Mouse (Mus musculus): ENCODE measurements at regions not wholly inside any gene's neighbourhood (a gene's known extent, or its start where the extent isn't known, plus 50 kb on each side); places are given as distances from the start of the nearest gene placed in this dataset.
A peak's percentile ranks its signal among the peaks of the same experiment; 100 is the strongest.

DNA sequence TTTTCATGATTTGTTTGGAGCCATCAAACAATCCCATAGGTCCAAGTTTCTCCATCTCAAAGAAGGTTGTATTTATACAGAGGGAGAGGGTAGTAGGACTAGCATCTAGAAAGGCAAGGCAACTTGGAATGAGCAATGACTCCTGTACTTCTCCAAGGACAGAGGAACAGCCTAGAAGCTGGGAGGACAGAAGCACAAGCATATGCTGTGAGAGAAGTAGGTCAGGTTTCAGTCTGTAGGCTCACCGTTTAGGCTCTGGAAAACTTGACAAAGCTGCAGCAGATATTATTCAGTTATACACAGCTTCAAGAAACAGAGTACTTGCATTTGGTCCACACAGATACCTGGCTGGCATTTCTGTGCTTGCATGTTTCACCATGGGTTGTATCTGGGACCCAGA lies 131.5 kb upstream of the B3gat1 start:
- DNase-seq = no peak

DNA sequence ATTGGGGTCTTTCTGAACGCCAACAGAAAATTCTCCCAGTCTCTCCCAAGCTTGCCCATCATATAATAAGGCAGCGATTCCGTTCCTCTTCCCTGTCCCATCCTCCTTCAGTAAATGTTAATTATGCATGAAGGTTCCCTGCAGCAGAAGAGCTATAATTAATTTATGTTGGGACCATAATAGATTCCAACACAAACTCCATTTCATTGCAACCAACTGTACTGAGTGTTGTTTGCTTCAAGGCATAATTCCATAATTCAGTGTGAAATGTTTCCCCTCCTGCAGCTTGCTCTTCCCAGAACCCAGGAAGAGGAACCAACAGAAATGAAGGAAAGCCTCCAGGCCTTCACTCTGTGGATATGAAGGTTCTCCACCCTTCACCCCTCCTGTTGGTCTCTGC lies 129.0 kb upstream of the B3gat1 start:
- no peak for DNase-seq

DNA sequence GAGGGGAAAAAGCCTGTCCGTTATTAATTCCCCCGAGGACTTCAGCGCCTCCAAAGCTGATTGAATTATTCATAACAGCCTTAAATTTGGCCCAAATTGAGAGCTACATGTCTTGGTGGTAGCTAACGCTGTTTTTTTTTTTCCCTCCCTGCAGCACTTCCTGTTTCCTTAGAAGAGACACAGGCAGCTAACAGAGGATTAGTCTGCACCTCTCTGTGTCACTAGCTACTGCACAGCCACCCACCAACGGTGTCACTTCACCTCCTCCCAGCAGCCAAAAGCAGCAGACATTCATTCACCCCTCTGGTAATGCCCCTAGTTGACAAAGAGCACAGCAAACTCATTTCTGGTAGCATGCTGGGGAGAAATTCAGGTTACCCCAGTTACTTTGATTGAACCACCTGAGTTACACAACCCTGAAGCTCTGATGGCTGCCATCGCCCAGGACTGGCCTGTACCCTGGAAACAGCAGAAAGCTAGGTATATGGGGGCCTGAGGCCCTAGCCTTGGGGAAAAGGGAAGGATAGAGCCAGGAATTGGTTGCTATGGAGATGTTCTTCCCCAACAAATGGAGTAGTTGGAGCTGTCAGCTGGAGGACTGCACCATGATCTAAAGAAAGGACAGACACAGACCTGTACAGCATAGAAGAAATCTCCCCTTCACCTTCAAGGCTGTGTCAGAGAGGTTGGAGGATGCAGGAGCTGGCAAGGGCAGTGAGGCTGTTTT lies 121.7 kb upstream of the B3gat1 start:
- DNase-seq = peak; percentile 26

DNA sequence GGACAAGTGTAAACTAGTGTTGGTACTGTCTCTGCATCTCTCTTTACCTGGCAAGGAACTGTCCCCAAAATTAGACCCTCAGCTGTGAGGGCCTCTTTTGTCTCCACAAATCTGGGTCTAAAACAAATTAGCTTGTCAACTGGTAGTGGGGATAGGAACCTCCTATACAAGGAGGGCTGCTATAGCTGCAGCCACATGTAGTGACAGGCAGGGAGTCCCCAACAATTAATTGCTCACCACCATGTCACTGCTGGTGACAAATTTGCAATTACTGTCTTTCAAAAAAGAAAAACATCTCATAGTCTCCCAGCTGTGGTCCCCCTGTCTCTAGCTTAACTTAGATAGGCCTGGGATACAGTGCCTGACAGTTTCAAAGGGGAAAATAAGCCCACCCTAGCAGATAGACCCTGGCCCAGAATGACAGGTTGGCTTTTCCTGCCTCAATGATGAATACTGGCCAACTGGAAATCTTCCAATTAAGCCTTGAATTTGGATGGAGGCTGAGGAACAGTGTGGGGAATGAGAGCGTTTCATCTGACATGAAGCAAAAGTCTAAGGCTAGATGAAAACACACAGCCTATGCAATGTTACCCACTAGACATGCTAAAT lies 110.6 kb upstream of the B3gat1 start:
- DNase-seq = no peak

DNA sequence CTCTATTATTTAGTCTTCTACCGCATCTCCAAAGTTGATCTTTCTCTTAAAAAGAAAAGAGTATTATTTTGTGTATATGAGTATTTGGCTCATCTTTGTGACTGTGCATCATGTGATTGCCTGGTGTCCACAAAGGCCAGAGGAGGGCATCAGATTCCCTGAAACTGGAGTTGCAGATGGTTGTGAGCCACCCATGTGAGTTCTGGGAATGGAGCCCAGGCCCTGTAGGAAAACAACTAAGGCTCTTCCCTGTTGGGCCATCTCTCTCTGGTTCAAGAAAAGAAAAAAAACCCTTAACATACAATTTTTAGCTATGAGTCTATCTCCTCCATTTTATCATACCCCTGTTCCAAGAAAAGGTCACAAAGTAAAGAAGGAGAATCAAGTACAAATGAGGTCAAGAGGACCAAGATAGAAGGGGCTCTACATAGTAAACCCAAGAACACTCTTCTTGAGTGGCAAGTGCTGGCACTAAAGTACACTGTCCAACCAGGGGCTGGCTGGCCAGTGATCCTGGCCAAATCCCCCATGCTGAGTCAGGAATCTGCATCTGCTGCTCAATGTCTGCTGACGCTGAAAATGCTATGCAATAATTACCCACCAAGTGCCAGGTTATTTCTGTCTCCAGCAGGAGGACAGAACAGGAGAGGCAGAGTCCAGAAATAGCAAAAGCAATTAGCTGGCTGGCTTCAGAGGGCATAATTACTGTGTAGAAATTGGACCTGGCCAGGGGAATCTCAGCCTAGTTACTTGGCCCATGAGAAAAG lies 108.2 kb upstream of the B3gat1 start:
- DNase-seq = no peak

DNA sequence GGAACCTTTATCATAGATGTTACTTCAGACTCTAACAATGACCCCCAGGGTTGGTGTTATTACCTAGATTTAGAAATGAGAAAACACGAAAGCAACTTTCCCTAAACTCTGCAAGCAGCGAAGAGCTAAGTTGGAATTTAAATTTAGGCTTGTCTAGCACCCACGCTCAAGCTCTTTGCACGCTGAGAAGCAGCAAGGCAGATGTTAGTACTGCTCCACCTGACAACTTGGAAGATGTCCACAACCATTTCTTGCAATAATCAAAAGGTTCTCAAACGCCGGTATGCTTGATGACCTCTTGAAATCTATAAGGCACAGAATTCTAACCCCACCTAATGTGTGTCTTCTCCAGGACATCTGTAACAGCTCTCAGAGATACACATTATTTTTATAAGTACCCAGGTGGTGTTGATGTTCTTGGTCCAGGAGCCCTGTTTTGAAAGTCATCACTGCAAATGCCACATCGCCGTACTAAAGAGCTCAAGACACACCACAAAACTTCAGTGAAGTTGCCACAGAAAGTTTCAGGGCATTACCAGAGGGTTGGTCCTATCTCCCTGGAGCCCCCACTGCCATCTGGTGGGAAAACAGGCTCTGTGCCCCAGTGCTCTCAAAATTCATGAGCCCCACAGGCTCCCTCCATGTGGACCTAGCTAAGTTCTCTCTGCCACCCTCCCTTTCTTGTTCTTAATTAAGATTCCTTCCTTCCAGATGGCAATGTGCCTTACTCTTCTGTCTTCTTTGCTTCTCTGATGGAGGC lies 100.5 kb upstream of the B3gat1 start:
- DNase-seq = no peak

DNA sequence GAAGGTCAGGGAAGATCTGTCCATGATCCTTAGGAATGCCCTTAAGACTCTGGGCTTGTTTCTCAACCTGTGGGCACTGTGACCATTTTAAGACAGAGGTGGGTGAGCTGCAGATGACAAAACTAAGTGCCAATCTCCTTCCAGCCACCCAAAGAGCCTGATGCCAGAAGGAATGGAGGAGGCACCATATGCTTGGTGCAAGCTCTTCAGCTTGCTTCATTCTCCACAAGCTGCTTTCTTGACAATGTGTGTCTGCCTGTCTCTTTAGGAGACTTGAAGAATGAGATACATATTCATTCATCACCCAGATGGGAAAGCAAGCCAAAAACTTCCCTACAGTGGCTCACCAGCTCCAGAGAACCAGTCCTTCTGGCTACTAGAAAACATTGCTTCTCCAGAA lies 98.3 kb upstream of the B3gat1 start:
- no peak for DNase-seq

DNA sequence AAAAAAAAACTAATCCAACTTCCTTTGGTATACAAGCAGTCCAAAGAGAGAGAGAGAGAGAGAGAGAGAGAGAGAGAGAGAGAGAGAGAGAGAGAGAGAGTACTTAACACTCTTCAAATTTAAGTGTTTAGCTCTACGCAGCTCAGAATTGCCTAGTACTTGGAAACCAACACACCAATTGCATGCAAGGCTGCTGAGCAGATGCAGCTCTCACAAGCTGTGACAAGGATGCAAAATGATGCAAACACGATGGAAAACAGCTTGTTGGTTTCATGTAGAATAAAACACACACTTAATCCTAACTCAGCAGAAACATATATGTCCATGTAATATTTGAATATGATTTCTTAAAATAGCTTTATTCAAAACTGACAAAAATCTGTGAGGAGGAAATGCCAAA lies 94.9 kb upstream of the B3gat1 start:
- no peak for DNase-seq

DNA sequence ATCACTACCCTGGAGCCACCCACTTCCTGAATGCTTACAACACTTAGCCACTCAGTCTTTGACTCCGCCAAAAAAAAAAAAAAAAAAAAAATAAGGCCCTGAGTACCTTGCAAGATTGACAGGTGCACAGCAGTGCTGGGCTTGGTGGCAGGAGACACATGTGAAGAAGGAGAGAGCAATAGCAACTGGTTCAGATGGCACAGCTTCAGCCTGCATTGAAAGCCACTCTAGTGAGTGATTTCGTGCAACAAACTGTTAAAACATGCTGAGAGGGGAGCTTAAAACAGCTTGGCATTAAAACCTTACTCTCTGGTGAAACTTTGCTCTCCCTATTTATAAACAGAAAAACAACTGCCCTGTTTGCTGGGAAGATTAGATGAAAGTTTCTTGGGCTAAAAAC lies 91.2 kb upstream of the B3gat1 start:
- no peak for DNase-seq

DNA sequence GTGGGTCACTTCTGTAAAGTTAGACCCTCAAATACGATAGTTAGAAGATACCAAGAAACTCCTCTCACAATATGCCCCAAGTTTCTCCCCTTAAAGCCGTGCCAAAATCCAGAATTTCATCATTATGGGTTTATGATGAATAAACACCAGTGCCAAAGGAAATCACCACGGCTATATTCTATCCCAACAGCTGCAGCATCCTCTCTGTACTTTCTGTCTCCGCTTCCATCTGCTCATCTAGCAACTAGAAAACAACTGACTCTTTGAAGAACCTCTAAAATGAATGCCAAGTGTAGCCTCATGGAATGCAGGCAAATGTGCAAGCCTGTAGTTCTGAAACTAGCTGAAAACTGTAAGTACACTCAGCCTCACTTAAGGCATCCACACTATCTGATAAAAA lies 90.7 kb upstream of the B3gat1 start:
- DNase-seq = no peak

DNA sequence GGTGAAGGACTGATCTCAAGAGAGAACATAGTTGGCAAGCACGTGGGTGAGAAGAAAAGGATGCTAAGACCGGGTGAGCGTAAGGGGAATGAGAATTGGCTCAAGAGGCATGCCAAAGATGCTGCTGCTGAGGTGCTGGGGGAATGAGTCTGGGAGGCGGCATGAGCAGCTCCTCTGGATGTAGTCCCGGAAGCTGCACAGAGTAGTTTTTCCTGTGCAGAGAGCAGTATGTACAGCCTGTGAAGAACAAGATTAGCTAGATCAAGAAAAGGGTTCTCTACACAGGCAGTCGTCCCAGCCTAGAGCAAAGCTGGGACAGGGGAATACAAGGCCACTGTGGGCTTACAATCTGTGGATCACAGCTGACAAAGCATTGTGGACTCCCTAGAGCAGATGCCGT lies 84.0 kb upstream of the B3gat1 start:
- DNase-seq = no peak

DNA sequence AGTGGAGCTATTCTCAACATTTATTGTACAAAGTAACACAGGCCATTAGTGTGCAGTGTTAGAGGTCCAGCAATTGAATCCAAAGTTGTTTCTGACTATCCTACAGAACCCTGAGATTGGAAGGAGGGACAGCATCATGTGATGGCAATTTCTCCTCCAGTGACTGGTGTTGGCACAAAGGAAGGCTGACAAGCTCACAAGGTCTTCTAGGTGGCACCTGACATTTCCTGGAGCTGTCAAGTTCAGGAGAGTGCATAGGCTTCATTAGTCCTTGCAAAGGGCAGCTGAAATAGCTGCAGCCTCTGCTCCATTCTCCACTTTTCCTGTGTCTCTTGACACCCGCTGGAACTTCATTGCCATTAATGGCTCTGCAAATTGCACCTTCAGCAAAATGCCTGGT lies 80.6 kb upstream of the B3gat1 start:
- no peak for DNase-seq

DNA sequence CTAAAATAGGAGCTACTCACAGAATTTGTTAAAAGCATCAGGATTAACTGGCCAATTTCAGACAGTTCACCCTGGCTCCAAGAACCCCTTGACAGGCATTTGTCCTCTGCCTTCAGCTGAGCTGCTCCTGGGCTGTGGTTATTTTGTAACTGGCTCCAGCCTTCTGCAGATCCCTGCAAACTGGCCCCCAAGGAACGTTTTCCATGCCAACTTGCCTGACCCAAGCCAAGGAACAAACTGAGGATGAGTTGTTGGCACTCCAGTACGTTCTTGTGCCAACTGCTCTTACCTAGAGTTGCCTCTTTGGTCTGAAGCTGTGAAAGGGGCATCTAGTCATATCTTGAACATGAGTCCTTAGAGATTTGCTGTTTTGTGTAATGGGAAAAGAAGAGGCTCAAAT lies 74.2 kb upstream of the B3gat1 start:
- DNase-seq = no peak

DNA sequence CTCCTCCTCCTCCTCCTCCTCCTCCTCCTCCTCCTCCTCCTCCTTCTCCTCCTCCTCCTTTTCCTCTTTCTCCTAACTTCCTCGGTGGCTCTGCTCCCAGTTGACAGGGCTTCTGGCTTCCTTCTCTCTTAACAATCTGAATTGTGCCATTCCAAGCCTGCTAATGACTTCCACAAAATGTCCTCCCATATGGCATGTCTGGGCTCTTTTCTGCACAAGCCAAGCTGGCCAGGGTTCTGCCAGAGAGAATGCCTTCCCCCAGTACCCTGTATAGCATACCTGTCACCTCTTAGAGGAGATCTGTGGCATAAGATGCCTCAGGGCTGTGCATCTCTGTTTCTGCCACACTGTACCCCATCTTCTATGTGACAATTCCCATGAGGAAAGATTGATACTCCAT lies 70.0 kb upstream of the B3gat1 start:
- no peak for DNase-seq

DNA sequence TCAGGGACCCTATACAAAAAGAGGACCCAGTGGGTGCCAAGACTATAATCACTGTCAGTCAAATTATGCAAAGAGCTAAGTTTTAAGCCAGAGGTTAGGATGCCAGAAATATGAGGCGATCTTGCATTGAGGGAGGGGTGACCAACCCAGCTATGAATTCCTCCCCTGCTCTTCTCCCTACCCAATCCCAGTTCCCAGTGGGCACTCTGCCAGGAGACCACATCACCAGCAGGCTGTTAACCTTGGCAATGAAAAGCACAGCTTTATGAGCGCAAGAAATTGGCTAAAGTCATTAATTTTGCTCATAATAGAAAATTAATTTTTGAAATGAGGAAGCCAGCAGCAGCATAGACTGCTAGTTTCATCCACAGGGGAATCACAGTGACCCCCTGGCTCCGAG lies 65.7 kb upstream of the B3gat1 start:
- peak; percentile 10 for DNase-seq

DNA sequence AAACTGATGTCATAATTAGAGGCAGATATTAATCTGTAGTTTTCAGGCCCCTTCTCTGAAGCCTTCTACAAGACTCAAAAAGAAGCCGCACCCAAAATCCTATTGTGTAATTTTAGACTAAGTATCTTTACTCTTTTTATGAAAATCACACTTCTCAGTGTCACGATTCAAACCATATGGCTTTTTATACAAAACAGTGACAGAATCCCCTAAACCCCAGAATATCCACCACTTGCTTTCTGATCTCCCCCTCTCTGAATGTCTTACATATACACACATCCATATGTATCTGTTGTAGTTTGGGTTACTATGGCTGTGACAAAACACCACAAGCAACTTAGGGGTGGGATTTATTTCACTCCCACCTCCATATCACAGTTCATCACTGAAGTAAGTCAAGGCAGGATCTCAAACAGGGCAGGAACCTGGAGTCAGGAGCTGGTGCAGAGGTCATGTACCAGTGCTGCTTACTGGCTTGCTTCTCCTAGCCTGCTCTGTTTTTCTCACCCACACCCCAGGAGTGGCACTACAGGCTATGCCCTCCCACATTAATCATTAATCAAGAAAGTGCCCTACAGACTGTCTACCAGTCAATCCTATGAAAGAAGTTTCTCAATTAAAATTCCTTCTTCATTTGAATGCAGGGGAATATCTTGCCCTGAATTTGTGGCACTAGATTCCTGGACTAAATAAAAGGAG lies 59.3 kb upstream of the B3gat1 start:
- no peak for DNase-seq

DNA sequence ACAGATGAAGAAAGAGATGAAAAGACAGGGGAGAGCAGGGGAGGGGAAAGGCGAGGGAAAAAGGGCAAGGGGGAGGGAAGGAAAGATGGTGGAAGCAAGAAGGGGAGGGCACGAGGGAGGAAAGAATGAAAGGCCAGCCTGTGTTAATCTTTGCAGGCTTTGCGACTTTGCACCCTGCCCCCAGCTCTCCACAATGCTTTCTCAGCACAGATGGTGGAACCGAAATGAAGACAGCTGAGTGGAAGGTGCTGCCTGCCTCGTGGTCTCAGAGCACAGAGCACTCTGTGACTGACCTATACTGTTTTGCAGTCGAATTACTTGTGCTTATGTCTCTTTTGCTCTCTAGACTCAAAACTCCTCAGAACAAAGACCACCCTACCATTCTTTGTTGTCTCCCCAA lies 55.2 kb upstream of the B3gat1 start:
- no peak for DNase-seq

DNA sequence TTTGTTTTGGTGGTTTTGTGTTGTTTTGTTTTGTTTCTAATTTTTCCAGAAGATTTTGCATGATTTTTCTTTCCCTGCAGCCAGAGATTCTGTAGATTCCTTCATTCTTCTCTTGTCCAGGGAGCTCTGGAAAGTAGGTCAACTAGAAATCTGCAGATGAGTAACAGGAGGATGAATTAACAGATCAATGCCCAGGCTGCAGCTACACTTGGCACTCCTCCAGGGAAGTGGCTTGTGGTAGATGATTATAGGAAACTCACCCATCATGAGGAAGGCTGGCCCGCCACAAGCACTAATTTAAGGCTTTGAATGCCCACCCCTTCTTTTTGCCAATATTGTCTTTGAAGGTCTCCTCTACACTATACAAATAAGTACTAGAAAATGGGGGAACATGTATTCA lies 52.0 kb upstream of the B3gat1 start:
- DNase-seq = no peak

All from adrenal gland, postnatal 14 days (tissue).